Mouse (Mus musculus): ENCODE measurements around the gene Inka1.

Inka1 gene

DNA sequence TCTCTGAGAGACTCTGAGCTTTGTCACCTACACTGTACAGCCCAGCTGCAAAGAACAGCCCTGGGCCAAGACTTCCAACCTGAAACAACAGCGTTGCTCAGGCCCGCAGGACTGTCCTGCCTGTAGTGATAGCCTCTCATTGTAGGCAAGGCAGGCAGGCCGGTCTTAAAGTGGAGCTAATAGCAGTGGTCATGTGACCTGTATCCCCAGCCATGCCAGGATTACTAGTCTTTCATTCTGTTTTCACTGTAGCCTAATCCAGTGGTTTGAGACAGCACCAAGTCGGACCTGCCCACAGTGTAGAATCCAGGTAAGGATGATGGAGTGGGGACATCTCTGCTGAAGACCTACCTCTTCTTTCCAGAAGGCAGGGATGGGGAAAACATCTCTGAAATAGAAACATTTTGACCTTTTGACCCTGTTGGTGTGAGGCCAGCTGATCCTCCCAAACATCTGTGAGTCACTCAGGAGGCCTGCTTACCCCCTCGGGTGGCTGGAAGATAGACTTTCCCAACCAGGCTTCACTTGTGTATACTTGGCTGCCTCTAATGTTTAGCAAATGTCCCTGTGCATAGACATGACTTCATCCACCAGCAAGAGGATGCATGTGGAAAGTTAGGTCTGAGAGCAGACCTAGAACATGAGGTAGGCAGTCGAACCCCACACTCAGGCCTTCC lies 29.9 kb downstream of the Inka1 start:
- DNase-seq (ENCODE audit: low read depth), result no peak

DNA sequence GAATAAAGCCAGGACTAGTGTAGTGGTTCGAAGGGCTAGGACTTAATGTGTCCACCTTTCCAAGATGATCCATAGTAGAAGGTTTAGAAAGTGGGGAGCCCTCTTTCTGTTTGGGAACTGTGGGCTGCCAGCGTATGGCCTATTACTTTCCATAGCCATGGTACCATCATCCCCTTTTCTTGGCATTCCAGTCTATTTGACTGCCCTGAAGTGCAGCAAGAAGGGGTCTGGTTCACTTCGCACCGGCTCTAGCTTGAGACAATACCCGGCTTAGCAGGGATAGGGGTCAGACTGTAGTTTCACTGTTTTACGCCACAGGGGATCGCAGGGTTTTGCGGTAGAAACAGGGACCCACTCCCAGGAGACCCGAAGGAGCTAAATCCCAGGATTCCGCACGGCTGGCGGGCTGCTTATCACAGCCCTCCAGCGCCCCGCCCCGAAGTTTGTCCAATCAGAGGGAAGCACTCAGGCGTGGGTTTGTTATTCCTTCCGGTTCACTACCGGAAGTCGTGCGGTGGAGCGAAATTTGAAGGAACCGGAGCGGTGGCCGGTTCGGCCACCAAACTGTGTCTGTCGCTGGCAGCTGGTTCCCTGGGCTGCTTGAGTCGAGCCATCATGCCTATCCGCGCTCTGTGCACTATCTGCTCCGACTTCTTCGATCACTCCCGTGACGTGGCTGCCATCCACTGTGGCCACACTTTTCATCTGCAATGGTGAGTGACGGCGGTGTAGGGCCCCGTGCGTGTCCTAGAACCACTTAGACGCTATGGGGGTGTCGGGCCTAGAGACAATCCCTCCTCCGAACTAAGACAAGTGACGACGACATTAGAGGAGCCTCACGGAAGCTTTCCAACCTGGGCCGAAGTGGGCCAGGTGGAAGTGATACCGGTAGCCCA lies 35.0 kb downstream of the Inka1 start:
- peak; percentile 78 for DNase-seq (ENCODE audit: low read depth)

DNA sequence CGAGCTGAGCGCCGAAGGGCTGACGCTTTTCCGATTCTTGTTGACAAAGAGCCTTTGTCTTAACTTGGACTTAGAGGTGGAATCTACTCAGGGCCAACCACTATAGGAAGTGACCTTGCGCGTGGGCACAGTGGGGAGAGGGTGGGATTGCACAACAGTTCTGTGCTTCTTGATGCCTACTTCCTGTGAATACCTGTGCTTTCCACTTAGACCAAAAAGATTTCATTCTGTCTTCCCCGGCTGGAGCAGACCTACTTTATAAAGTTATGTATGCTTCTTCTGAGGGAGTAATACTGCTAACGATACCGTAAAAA lies 35.8 kb downstream of the Inka1 start, which contains the start of gene Traip:
TSS of gene Traip (plus strand) at position 215 of the 314 bp plus-strand sequence.
- no peak for DNase-seq (ENCODE audit: low read depth)

DNA sequence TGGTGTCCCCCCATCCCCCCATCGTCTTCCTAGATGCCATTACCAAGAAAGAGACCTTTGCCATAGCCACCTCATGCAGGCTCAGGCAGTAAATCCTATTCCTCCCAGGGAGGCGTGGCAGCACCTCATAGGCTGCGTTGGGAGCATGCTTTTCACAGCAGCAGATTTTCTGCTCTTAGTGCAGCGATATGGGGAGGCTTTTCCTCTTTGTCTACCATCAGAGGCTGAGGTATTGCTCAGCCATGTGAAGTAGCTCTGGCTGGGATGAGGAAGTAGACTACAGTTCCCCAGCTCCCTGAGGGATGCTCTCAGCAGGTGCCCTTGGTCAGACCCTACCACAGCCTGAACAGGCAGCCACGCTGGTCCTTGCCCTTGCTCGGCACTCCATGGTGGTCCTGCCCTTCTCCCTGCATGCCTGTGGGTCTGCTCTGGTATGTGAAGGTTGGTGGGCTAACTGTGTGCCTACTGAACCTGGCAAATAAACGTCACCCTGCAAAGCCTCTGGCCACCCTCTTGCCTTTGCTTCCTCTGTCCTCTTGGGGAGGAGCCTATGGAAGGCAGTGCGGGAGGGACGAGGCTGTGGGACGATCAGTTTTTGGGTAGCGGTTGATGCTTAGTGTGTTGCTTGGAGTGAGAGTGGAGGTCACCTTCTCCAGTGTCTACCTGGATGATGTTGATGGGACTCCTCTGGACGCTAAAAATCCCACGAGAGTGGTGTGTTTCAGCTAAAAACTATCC lies 36.3 kb downstream of the Inka1 start:
- DNase-seq (ENCODE audit: low read depth), result no peak

DNA sequence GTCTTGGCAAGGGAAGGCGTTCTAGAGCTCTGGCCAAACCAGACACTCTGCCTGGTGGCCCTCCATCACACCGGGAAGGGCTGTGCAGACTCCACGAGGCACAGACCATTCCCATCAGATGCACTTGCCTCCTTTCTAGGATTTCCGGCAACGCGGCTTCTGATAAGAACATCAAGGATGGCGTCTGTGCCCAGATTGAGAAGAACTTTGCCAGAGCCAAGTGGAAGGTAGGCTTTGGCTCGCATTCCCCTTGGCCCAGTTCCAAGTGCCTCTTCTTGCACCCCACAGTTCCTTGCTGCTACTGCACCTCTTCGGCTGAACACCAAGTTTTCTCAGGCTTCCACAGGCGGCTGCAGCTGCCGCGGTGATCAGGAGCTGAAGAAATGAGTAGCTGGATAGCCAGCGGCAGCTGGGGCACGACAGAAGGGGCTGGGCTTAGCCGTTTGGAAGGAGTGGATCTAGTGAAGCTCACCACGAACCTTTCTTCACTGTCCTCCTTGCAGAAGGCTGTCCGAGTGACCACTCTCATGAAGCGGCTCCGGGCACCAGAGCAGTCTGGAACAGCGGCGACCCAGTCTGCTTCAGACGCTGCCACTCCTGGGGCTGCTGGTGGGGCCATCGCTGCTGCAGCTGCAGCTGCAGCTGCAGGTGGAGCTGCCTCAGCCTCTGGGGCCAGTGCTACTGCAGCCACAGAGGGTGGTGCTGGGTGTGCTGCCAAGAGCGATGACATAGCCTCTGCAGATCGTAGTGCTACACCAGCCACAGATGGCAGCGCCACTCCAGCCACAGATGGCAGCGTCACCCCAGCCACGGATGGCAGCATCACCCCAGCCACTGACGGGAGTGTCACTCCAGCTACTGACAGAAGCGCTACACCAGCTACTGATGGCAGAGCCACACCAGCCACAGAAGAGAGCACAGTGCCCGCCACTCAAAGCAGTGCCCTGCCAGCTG lies 38.2 kb downstream of the Inka1 start:
- no peak for DNase-seq (ENCODE audit: low read depth)

DNA sequence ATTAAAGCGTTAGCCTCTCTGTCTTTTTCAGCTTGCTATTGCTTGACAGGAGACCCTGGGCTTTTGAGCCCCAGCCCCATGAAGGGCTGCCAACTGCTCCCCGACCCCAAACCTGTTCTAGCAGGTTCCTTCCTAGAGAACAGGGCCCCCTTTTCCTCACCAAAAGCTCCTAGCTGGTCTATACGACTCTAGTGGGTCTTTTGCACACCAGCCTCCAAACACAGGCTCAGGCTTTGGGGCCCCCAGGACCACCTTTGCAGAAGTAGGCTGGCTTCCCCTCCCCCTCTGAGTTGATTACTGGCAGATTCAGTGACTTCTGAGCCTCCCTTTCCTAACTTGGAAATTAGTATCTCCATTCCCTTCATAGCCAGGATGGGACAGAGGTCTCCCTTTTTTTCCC lies 48.8 kb downstream of the Inka1 start:
- DNase-seq (ENCODE audit: low read depth), result no peak

DNA sequence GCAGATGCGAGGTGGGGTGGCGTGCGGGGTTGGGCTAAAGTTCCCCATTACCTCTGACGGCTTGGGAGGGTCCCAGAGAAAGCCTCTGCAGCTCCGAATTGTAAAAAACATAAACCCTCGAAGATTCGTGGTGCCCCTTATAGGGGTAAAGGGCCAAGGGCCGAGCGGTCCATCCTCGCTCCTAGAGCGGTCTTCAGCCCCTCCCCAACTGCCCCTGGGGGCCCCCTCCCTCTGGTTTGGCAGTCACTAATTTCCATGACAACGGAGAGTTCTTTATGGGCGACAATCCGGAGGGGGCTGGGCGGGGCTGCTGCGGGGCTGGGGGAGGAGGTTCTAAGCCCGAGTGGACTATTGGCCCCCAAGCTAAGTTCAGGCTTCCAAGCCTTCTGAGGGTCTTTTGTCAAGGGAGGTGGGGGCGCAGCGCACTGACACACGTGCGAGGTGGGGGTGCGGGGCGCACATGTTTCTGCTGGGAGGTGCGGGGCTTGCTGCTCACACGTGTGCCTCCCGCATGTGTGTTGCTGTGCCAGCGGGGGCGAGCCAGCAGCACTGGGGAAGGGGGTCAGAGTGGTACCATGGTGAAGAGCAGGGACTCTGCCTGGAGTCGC lies 49.4 kb downstream of the Inka1 start:
- no peak for DNase-seq (ENCODE audit: low read depth)

DNA sequence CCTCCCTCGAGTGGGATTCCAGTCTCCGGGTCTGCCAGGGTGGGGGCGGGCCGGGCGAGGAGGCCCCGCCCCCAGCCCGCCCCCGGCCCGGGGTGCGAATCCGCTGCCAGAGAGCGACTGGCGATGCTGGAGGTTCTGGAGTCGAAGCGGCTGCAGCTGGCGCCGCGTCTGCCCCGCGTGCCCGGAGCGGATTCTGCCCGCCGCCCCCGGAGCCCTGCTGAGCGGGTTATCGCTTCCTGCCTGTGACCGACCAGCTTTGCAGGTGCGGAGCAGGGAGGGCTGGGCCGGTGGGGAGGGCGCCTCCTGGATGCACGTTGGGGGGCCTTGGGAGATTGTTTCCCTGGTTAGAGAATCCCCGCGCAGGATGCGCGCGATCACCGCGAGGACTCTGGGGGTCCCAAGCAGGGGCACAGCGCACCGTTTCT lies 49.9 kb downstream of the Inka1 start:
- DNase-seq (ENCODE audit: low read depth), result no peak

DNA sequence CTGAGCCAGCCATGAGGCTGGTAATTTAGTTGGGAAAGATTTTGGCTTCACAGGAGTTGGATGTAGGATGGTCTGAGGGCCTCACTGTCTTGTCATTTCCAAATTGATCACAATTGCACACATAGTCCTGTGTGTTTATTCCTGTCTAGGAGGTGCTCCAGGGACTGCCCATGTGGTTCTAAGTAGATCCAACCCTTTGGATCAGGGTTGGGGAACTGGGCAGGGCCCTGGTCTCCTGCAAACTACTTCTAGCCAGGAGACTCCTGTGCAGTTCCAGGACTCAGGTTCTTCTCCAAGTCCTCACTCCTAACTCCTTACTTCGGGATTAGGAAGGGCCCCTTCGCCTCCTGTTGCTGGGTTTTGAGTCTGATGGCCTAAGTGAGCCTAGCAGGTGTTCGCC lies 50.3 kb downstream of the Inka1 start, which contains the start of gene Camkv:
TSS of gene Camkv (plus strand) at position 301 of the 400 bp plus-strand sequence.
- DNase-seq (ENCODE audit: low read depth), result no peak

Measured in c-Kit-positive CD71-negative TER-119-negative erythroid progenitor cells, embryonic 14.5 days (primary cell).